Mouse (Mus musculus) liver, adult 2 months (tissue): ENCODE measurements around the gene Scamp4. TPM values are rescaled to one million over a fixed set of nuclear protein-coding genes. Genes with fewer than 3 reads are reported as not detected.

Experiments used
- DNase-seq: peaks from one replicate; pipeline ENCODE4 v3.0.0-alpha.2; 2011; ENCODE audit warnings: low read depth, low spot score; ENCODE audit errors: extremely low read depth
- H3K27ac ChIP-seq: fragments of 200-500 bp; replicated peaks from 2 replicates; pipeline ENCODE4 v1.5.1; 2012; ENCODE audit warnings: low read depth, mild to moderate bottlenecking, control low read depth, inconsistent platforms, low read length; ENCODE audit not compliant: insufficient read depth
- H3K27me3 ChIP-seq: fragments of 200-500 bp; 2 replicates; pipeline ENCODE4 v1.6.1; 2012; ENCODE audit warnings: mild to moderate bottlenecking, moderate library complexity, low read length, inconsistent platforms; ENCODE audit not compliant: control insufficient read depth, insufficient read depth
- H3K36me3 ChIP-seq: fragments of 200-500 bp; 2 replicates; pipeline ENCODE4 v1.6.1; 2012; ENCODE audit warnings: low read length, inconsistent platforms; ENCODE audit not compliant: control insufficient read depth, insufficient read depth
- H3K4me1 ChIP-seq: fragments of 200-500 bp; 2 replicates; pipeline ENCODE4 v1.6.1; 2011; ENCODE audit warnings: low read length; ENCODE audit not compliant: control insufficient read depth, insufficient read depth
- H3K4me3 ChIP-seq: fragments of 200-500 bp; 2 replicates; pipeline ENCODE4 v1.5.1; 2011; ENCODE audit warnings: low read depth, mild to moderate bottlenecking, control low read depth, low read length, moderate library complexity; ENCODE audit not compliant: insufficient read depth
- H3K79me2 ChIP-seq: fragments of 200-500 bp; 2 replicates; pipeline ENCODE4 v1.6.1; 2012; ENCODE audit warnings: inconsistent platforms, mild to moderate bottlenecking, low read length, moderate library complexity; ENCODE audit not compliant: control insufficient read depth, insufficient read depth
- H3K9ac ChIP-seq: fragments of 200-500 bp; 2 replicates; pipeline ENCODE4 v1.6.1; 2012; ENCODE audit warnings: low read depth, mild to moderate bottlenecking, control low read depth, inconsistent platforms, low read length
- CTCF ChIP-seq: fragments of 200-500 bp; IDR thresholded peaks from 2 replicates; pipeline ENCODE4 v1.5.1; 2011; ENCODE audit warnings: low read depth, low read length, control low read depth
- POLR2A ChIP-seq: fragments of 200-500 bp; IDR thresholded peaks from 2 replicates; pipeline ENCODE4 v1.6.1; 2011; ENCODE audit warnings: low read length, control low read depth; ENCODE audit not compliant: insufficient read depth; ENCODE audit errors: extremely low read depth
- WGBS: fragments of 180-500 bp; shearing (Covaris S2); methylation state at CpG from one replicate; pipeline ENCODE4 v1.1.7; 2018; 5-methylcytosine and 5-hydroxymethylcytosine counted together
- polyA plus RNA-seq: library from polyadenylated mRNA; depleted of rRNA; stranded (reverse); fragments of >200 nt; gene quantifications from 2 replicates; pipeline ENCODE4 v1.2.3, GENCODE M21; 2012; rRNA removed
- total RNA-seq: library from RNA; depleted of rRNA; stranded (reverse); fragments of >200 nt; gene quantifications from 2 replicates; pipeline ENCODE4 v1.2.3, GENCODE M21; 2014; rRNA removed

The Scamp4 gene
- total RNA-seq (7.6 and 11.4 TPM in 2 replicates), polyA plus RNA-seq (61.2 and 63.2 TPM in 2 replicates)

DNA sequence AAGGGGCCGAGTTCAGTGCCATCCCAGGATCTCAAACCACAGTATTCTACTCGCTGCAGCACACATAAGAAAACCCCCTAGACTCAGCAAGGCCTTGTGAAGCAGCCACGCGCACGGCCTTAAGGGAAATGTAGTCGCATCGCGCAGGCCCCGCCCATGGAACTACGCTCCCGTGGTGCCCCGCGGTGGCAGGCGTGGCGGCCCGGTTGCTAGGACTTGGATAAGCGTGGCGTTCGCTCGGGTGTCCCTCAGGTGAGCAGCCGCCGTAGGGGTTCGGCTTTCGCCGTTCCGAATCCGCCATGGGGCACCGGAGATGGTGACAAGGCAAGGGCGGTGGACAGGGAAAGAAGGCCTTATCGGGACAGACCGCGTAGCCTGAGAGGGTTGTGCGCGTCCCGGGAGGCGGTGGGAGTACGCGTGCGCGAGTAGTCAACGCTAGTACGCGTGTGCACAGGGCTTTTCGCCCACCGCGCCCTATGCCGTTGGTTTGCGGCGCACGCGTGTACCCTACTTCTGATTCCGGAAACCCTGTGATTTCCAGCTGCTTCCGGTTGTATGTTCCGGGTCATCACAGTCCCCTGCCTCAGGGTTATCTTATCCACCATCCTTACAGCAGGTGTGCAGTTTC, at the start of gene Scamp4, which contains the start of gene Adat3:
Gene Scamp4, plus strand, starts transcription at position 175 of the 628 bp plus-strand sequence.
Gene Adat3, plus strand, starts transcription at position 183 of the 628 bp plus-strand sequence.
- H3K27ac ChIP-seq = peak within 1 kb of the TSS; percentile 79
- peak within 1 kb of the TSS; percentile 83 for H3K9ac ChIP-seq
- H3K4me1 ChIP-seq = peaks cover 11% of the 10 kb centered on the region
- peaks cover 33% of the 10 kb centered on the region for H3K79me2 ChIP-seq
- peak; percentile 82 for DNase-seq
- H3K4me3 ChIP-seq = peak within 1 kb of the TSS; percentile 95
- no peaks in the 10 kb centered on the region for H3K27me3 ChIP-seq
- H3K36me3 ChIP-seq = no peaks in the 10 kb centered on the region
- WGBS = under 1% methylated on average over 54 of the region's 54 CpGs
- TF ChIP-seq POLR2A (peak; percentile 53; the same call in 1 of the 2 replicates), CTCF (no peak)

DNA sequence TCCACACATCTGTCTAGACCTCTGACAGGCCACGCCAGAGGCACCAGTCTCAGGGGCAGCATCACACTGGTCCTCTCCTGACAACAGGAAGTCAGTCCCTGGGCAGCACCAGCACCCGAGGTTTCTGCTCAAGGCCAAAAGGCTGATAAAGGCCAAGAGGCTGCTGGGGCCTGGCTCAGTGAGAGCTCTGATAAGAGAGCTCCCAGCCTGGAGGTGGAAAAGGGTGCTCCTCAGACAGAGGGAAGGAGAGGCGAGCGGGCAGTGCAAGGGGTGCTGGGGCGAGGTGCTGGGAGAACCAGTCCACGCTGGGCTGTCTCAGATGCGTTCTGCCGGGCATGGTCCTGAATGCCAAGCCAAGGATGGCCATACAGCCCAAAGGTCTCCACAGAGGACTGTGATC, 49.1 kb upstream of the Scamp4 start:
- H3K27ac ChIP-seq = no peak overlapping the region
- peaks cover 44% of the 10 kb centered on the region for H3K79me2 ChIP-seq
- no peak overlapping the region for H3K9ac ChIP-seq
- H3K36me3 ChIP-seq = no peaks in the 10 kb centered on the region
- H3K4me3 ChIP-seq = no peak overlapping the region
- H3K4me1 ChIP-seq = peaks cover 21% of the 10 kb centered on the region
- no peaks in the 10 kb centered on the region for H3K27me3 ChIP-seq
- TF ChIP-seq POLR2A = no peak
- no peak for TF ChIP-seq CTCF
- DNase-seq = no peak
- WGBS = 67% methylated on average over 8 of the region's 8 CpGs

DNA sequence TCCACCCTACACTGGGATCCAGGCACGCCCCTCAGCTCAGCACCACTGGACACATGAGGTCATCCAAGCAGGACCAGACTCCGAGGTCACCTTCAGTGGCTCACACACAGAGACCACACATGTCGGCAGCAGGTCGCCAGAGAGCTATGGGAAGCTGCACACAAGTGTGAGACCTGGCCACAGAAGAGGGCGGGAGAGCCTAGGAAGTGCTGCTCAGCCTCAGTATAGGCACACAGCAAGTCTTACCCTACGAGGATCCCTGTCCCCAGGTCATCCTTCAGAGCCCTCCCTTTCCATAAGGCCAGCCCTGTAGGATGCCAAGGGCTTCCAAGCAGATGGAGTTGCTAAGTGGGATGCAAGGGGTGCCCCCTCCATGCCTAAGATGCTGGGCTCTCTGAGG, 48.7 kb upstream of the Scamp4 start:
- H3K36me3 ChIP-seq = no peaks in the 10 kb centered on the region
- no peak overlapping the region for H3K27ac ChIP-seq
- no peak for TF ChIP-seq POLR2A
- TF ChIP-seq CTCF = no peak
- DNase-seq = no peak
- peaks cover 26% of the 10 kb centered on the region for H3K4me1 ChIP-seq
- no peaks in the 10 kb centered on the region for H3K27me3 ChIP-seq
- H3K79me2 ChIP-seq = peaks cover 47% of the 10 kb centered on the region
- no peak overlapping the region for H3K9ac ChIP-seq
- H3K4me3 ChIP-seq = no peak overlapping the region
- WGBS = 70% methylated on average over 6 of the region's 6 CpGs

DNA sequence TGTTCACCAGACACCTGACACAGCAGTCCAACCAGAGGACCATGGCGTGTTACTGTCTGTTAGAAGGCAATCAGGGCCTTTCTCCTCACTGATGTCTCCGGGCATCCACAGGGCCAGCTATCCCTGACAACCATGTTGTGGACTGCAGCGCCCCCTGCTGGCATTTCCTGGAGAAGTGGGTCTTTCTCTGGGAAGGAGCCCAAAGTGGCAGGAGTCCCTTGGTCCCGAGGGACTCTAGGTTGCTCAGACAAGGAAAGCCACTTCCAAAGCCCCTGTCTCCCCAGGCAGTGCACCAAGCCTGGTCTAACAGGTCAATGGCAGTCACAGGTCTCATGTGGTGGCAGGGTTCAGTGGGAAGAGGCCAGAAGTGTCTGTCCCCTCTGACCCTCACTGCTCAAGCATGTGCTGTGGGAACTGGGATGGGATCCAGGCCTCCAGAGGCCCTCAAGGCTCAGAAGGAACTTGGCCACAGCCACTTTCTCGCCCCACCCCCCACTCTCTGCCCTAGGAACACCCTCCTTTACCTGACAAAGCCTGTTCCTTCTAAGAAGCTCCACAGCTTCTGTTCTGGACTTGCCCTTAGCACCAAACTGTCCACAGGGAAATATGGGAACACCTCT, 45.2 kb upstream of the Scamp4 start:
- Histone ChIP-seq H3K36me3 (no peaks in the 10 kb centered on the region), H3K27me3 (no peaks in the 10 kb centered on the region), H3K4me3 (no peak overlapping the region), H3K4me1 (peaks cover 37% of the 10 kb centered on the region), H3K79me2 (peaks cover 65% of the 10 kb centered on the region), H3K9ac (no peak overlapping the region), H3K27ac (no peak overlapping the region)
- no peak for DNase-seq
- WGBS = 29% methylated on average over 5 of the region's 5 CpGs
- TF ChIP-seq CTCF (peak; percentile 84), POLR2A (no peak)

DNA sequence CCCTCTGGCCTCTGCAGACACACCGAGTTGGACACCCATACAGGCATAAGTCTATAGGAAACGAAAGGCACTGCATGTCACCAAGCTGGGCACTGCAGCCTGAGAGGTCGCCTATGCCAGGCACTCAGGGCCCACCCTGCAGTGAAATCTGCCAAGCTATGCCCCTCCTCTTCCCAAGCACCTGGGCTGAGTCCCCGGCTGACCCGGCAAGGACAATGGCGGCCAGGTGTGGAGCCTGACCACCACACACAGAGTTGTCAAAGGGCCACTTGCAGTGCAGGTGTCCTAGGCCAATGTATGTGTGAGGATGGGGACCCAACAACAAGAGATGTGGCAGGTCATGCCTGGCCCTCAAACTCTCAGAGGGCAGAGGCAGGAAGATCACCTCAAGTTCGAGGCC, 43.2 kb upstream of the Scamp4 start:
- DNase-seq = no peak
- Histone ChIP-seq H3K4me3 (peak overlapping the region; percentile 7; the same call in 1 of the 2 replicates), H3K27ac (peak overlapping the region; percentile 16; the same call in 1 of the 2 replicates), H3K9ac (peak overlapping the region; percentile 38), H3K4me1 (peaks cover 28% of the 10 kb centered on the region), H3K36me3 (no peaks in the 10 kb centered on the region), H3K79me2 (peaks cover 50% of the 10 kb centered on the region), H3K27me3 (no peaks in the 10 kb centered on the region)
- no peak for TF ChIP-seq CTCF
- TF ChIP-seq POLR2A = no peak
- WGBS = 72% methylated on average over 7 of the region's 7 CpGs

DNA sequence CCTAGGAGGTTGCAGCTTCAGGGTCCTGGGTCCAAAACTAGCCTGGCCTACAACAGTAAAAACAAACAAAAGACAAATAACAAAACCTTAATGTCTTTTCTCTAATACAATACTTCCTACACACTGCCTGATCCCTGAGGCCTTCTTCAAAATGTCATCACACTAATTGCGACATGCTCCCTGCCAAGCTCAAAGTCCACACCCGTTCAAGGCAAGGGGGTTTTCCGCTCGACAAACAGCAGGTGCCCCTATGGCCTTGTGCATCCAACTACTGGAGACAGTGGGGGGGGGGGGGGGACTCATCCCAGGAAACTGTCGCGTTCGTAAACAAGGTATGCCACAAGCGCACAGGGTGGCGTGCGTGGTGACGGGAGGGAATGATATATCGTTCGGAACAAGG, 42.1 kb upstream of the Scamp4 start:
- Histone ChIP-seq H3K9ac (peak overlapping the region; percentile 94), H3K4me3 (peak overlapping the region; percentile 93), H3K27ac (peak overlapping the region; percentile 91), H3K4me1 (peaks cover 28% of the 10 kb centered on the region), H3K79me2 (peaks cover 45% of the 10 kb centered on the region), H3K36me3 (no peaks in the 10 kb centered on the region), H3K27me3 (no peaks in the 10 kb centered on the region)
- DNase-seq = peak; percentile 88
- 1% methylated on average over 13 of the region's 13 CpGs for WGBS
- no peak for TF ChIP-seq POLR2A
